Mouse (Mus musculus): ENCODE measurements around the gene Sh2d1b1. TPM values are rescaled to one million over a fixed set of nuclear protein-coding genes. Genes with fewer than 3 reads are reported as not detected.

Gene Sh2d1b1
- polyA plus RNA-seq, 1 experiment from 2014 or later, result 0.20 TPM

DNA sequence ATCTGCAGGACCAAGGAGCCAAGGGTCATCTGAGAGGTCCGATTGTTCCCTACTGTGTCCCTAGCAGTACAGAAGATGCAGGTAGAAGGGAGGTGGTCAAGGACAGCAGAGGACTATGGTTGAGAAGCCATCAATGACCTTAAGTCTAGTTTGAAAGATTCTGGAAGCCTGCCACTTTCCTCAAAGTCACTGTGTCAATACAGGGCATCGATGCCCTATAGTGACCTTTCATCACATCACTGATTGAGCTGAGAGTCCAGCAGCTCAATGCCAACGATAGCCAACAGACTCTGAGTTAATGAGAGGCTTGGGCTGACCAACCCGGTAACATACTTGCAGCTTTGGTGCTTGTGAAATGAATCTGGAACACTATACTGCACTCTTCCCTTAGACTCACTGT is 48.2 kb downstream of the Sh2d1b1 start:
- no peak overlapping the region for H3K4me3 ChIP-seq (replicated peaks)
- no peaks in the 10 kb centered on the region for H3K36me3 ChIP-seq
- ATAC-seq (ENCODE audit: low read depth) (no peak), DNase-seq (no peak)
- no peak overlapping the region for H3K9ac ChIP-seq
- H3K4me2 ChIP-seq, result no peak overlapping the region
- no peak overlapping the region for H3K27ac ChIP-seq
- H3K9me3 ChIP-seq (replicated peaks), result no peaks in the 10 kb centered on the region
- no peaks in the 10 kb centered on the region for H3K27me3 ChIP-seq
- 63% methylated on average over 4 of the region's 4 CpGs for WGBS (ENCODE audit: insufficient replicate concordance)
- H3K4me1 ChIP-seq (replicated peaks), result no peaks in the 10 kb centered on the region

DNA sequence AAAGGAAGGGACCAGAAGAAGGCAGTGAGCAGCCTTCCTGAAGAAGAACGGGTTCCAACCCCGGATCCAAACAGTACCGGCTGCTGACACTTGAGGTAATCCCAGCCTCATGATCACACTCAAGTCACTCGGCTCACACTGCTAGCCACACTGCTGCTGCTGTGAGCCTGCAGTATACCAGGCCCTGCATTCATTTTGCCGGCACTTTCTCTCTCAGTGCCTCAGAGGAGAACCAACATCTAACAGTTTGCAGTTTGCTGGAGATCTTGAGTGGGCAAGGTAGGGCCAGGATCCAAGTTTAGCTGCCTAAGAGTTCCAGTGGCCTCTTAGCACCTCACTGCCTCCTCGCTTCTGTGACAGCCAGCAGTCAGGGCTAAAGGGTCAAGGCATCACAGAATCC is 54.8 kb downstream of the Sh2d1b1 start:
- DNase-seq (no peak), ATAC-seq (ENCODE audit: low read depth) (no peak)
- no peak overlapping the region for H3K9ac ChIP-seq
- no peaks in the 10 kb centered on the region for H3K36me3 ChIP-seq
- no peak overlapping the region for H3K27ac ChIP-seq
- H3K27me3 ChIP-seq, result no peaks in the 10 kb centered on the region
- no peak overlapping the region for H3K4me2 ChIP-seq
- H3K4me1 ChIP-seq (replicated peaks), result no peaks in the 10 kb centered on the region
- H3K4me3 ChIP-seq (replicated peaks), result no peak overlapping the region
- no peaks in the 10 kb centered on the region for H3K9me3 ChIP-seq (replicated peaks)
- 61% methylated on average over 6 of the region's 6 CpGs for WGBS (ENCODE audit: insufficient replicate concordance)

DNA sequence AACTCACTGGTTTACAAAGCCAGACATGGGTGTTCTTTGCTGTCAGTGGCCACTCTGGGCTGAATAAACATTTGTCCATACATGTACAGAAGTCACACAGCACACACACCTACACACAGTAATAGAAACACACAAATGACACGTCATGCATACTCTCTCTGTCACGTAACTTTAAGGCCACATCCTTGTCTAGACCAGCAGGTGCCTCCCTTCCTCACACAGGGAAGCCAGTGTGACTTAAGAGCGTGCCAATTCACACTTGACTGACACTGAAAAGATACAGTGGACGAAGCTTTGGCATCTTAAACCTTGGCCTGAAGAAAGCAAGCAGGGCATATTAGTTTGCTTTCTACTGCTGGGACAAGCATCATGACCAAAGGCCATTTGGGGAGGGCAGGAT is 55.7 kb downstream of the Sh2d1b1 start:
- no peak overlapping the region for H3K27ac ChIP-seq
- H3K27me3 ChIP-seq, result no peaks in the 10 kb centered on the region
- 51% methylated on average over 4 of the region's 4 CpGs for WGBS (ENCODE audit: insufficient replicate concordance)

More for the DNA sequence above, 55.7 kb downstream of the Sh2d1b1 start:
- Histone ChIP-seq H3K9me3 (replicated peaks) (no peaks in the 10 kb centered on the region), H3K4me1 (replicated peaks) (no peaks in the 10 kb centered on the region), H3K4me2 (no peak overlapping the region), H3K4me3 (replicated peaks) (no peak overlapping the region), H3K9ac (no peak overlapping the region), H3K36me3 (no peaks in the 10 kb centered on the region)
- DNase-seq, result no peak
- no peak for ATAC-seq (ENCODE audit: low read depth)

Other genes starting within 250 kb of the Sh2d1b1 start
- 1.7 and 2.0 TPM in 2 replicates for gene Ddr2, start 166.6 kb upstream of the Sh2d1b1 start, polyA plus RNA-seq (2015; fragmentation: Nextera tagmentation; extraction: Ambion mirVana)
- 34.8 and 41.5 TPM in 2 replicates for gene Uap1, start 102.4 kb upstream of the Sh2d1b1 start, polyA plus RNA-seq (2015; fragmentation: Nextera tagmentation; extraction: Ambion mirVana)
- 5.6 and 7.1 TPM in 2 replicates for gene Uhmk1, start 61.9 kb upstream of the Sh2d1b1 start, polyA plus RNA-seq (2015; fragmentation: Nextera tagmentation; extraction: Ambion mirVana)
- gene Sh2d1b2, start 44.6 kb upstream of the Sh2d1b1 start, polyA plus RNA-seq (2015; fragmentation: Nextera tagmentation; extraction: Ambion mirVana), result not detected in 2 replicates
- 0.83 and 1.0 TPM in 2 replicates for gene Gm7694, start 29.0 kb downstream of the Sh2d1b1 start, polyA plus RNA-seq (2015; fragmentation: Nextera tagmentation; extraction: Ambion mirVana)
- 0.31 TPM in 1 of 2 replicates, not detected in the other for gene Spata46, start 31.5 kb downstream of the Sh2d1b1 start, polyA plus RNA-seq (2015; fragmentation: Nextera tagmentation; extraction: Ambion mirVana)

Data from liver, embryonic 13.5 days (tissue).